Mouse (Mus musculus) brain, embryonic 14.5 days (tissue): ENCODE data around the gene Itm2c. TPM values are rescaled to one million over a fixed set of nuclear protein-coding genes. Genes with fewer than 3 reads are reported as not detected.
A peak's percentile ranks its signal among the peaks of the same experiment; 100 is the strongest.

Source experiments
- DNase-seq: peaks from one replicate; pipeline ENCODE4 v3.0.0-alpha.2; 2011; ENCODE audit warnings: low read depth
- CTCF ChIP-seq: fragments of 200-500 bp; IDR thresholded peaks from 2 replicates; pipeline ENCODE4 v1.5.1; 2012; ENCODE audit warnings: inconsistent platforms, mild to moderate bottlenecking, moderate library complexity, borderline replicate concordance; ENCODE audit not compliant: insufficient read depth, insufficient read length; ENCODE audit errors: extremely low read depth
- POLR2A ChIP-seq: fragments of 200-500 bp; IDR thresholded peaks from 2 replicates; pipeline ENCODE4 v1.6.1; 2012; ENCODE audit warnings: mild to moderate bottlenecking, inconsistent platforms, borderline replicate concordance; ENCODE audit not compliant: poor library complexity, insufficient read depth, insufficient read length, severe bottlenecking; ENCODE audit errors: extremely low read depth
- polyA plus RNA-seq: library from polyadenylated mRNA; depleted of rRNA; stranded (reverse); fragments of >200 nt; gene quantifications from 2 replicates; pipeline ENCODE4 v1.2.3, GENCODE M21; 2012; rRNA removed

Itm2c gene
- polyA plus RNA-seq: 160 and 168 TPM in 2 replicates

- peak; percentile 95 for DNase-seq
- TF ChIP-seq CTCF (no peak), POLR2A (peak; percentile 46; the same call in 1 of the 2 replicates)
These were observed at the start of gene Itm2c for GRCm38 (mm10) chr1:85894231-85894747. Gene Itm2c (plus strand): TSS chr1:85894281.

GRCm38 (mm10) chr1:85844981-85845380 is 49.1 kb upstream of the Itm2c start:
- no peak for TF ChIP-seq CTCF
- no peak for TF ChIP-seq POLR2A

DNA sequence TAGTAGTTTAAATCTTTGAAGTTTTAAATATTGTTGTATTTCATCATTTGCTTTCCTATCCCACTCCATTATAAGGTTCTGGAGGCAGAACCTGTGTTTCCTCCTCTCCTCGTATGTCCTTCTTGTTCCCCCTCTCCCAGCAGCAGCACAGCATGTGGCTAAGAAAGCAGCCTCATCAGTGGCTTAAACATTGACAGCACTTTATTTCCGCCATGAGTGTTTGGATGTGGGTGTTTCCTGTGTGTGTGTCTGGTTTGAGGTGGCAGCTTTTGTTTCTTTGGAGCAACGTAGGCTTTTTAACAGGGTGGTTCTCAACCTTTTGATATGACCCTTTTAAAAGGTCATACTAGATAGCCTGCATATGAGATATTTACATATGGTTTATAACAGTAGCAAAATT is 48.6 kb upstream of the Itm2c start:
- TF ChIP-seq POLR2A: no peak
- no peak for TF ChIP-seq CTCF
- no peak for DNase-seq

More at GRCm38 (mm10) chr1:85844981-85845380, 49.1 kb upstream of the Itm2c start:
- DNase-seq: no peak

DNA sequence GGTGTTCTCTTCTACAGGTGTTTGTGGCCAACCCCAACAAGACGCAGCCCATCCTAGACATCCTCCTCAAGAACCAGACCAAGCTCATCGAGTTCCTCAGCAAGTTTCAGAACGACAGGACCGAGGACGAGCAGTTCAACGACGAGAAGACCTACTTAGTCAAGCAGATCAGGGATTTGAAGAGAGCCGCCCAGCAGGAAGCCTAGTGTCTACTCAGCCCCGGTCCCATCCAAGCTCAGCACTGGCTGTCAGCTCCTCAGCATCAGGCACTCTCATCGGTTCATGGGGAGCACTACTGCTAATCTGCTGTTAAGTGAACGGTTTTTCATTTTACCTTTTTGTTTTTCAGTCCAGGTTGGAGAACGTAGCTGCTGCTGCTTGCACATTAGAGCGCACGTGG is 45.1 kb upstream of the Itm2c start:
- DNase-seq: no peak
- TF ChIP-seq CTCF (no peak), POLR2A (no peak)

DNA sequence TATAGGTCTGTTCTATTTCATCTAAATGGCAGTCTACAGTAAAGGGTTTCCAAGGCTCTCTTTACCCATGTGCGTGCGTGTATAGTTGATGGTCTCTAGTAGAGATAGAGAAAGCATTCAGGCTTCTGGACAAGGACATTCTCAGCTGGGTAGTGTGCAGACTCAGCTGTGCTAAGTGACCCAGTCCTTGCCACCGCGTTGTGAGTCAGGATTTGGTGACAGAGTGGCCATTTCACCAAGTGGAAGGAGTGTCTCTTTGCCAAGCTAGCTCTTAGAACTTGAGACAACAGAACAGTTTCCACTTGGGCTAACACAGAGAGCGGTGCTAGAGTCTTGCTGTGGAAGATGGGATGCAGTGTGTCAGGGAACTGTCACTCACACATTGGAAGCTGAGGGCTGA is 43.2 kb upstream of the Itm2c start:
- TF ChIP-seq CTCF: no peak
- TF ChIP-seq POLR2A: no peak

DNA sequence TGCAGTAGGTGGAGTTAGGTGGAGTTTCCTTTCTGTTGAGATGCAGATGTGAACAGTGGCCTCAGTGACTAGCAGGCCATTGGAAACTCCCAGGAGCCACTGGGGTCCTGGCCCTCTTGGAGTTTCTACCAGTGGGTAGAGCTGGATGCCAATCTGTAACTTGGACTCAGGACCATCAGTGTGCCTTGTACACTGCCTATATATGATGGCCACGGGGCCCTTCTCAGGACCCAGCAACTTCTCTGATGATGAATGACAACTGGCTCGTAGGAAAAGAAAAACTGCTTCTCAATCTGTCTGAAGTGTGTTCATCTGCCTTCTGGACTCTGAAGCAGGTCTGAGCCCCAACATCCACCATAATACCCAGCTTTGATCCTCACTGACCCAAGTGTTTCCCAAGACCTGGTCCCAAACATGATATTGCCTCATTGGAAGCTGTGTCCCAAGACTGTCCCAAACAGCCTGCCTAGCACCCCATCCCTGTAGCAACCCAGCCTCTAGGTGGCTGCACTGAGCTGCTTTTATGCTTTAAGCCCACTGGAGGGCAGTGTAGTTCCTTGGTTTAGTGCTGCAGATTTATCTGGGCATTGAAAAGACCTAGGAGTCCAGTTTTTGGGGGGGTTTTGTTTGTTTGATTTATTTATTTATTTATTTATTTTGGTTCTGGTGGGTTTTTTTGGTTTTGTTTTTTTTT is 40.9 kb upstream of the Itm2c start:
- DNase-seq: peak; percentile 85
- TF ChIP-seq POLR2A (no peak), CTCF (peak; percentile 96)

More for the DNA sequence above, 43.2 kb upstream of the Itm2c start:
- no peak for DNase-seq

- TF ChIP-seq CTCF: no peak
- no peak for DNase-seq
These were observed 40.2 kb upstream of the Itm2c start for GRCm38 (mm10) chr1:85853865-85854264.

DNA sequence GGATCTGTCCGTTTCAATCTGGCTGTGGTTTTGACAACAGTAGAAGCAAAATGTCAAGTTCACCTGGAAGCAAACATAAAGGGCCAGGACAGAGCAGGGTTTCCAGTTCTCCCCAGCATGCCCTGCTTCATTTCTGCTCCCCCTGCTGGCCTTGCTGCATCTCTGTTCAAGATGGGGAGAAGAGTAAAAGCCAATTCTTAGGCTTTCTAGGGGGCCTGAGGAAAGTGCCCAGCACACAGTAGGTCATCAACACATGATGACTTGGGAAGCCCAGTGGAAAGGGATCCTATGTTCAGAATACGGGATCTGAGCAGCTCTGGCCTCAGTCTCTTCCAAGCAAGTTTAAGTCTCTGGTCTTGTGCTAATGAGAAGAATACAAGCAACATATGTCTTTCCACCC is 39.6 kb upstream of the Itm2c start:
- DNase-seq: no peak
- TF ChIP-seq POLR2A: no peak
- TF ChIP-seq CTCF: peak; percentile 5; the same call in 1 of the 2 replicates

DNA sequence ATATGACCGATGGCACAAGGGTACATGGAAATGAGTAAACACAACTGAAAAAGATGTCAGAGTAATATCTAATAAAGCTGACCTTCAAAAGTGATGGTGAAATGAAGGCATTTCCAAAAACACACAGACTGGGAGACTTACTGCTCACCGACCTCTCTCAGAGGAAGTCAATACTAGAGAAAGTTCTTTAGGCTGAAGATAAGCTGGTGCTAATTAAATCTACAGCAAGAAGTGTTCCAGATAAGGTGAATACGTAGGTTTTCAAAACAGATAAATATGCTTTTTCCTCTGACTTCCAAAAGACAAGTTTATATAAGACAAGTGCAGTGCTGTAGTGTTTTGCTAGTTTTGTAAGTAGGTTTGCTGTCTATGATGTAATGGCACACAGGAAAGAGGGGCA is 37.8 kb upstream of the Itm2c start:
- TF ChIP-seq POLR2A: no peak
- no peak for TF ChIP-seq CTCF
- DNase-seq: no peak

GRCm38 (mm10) chr1:85857261-85857754 is 36.8 kb upstream of the Itm2c start:
- DNase-seq: peak; percentile 19
- TF ChIP-seq CTCF (no peak), POLR2A (no peak)

GRCm38 (mm10) chr1:85864383-85864782 is 29.7 kb upstream of the Itm2c start:
- DNase-seq: no peak
- no peak for TF ChIP-seq POLR2A
- TF ChIP-seq CTCF: no peak

- TF ChIP-seq POLR2A: no peak
- TF ChIP-seq CTCF: no peak
- peak; percentile 39 for DNase-seq
These were observed 24.1 kb upstream of the Itm2c start for GRCm38 (mm10) chr1:85870001-85870400.
